Mouse (Mus musculus) small intestine, adult 2 months (tissue): Measurements from ENCODE around the gene Clic1.

Experiments used
- CTCF ChIP-seq: fragments of 200-500 bp; IDR thresholded peaks from 2 replicates; pipeline ENCODE4 v1.5.1; 2012; ENCODE audit warnings: low read depth, mild to moderate bottlenecking, control low read depth, inconsistent platforms, low read length, moderate library complexity, mixed read lengths; ENCODE audit not compliant: insufficient replicate concordance, insufficient read length; ENCODE audit errors: extremely low read depth
- POLR2A ChIP-seq: fragments of 200-500 bp; IDR thresholded peaks from 2 replicates; pipeline ENCODE4 v1.6.1; 2012; ENCODE audit warnings: low read depth, mild to moderate bottlenecking, control low read depth, inconsistent platforms, low read length, moderate library complexity

DNA sequence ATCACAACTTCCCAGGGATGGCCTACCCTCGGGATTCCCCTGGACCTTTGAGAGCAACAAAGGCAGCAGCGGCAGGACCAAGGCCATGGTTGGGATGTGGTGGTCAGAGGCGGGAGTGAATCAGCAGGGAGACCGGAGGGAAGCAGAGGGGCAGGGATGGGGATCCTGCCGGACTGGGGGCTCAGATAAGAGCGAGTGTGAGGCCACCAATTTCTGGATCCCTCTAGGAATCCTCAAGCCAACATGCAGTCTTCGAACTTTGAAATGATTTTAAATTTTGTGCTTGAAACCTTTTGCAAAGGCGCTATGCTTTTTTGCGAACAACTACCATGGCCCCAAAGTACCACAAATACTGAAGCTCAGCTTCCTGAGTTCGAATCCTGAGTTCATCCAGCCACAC, 16.3 kb downstream of the Clic1 start, which contains the start of gene Mpig6b:
- no peak for TF ChIP-seq POLR2A
- no peak for TF ChIP-seq CTCF
